In genomic region chr11:19785110-19785509, GRCm38 (mm10) we compare ENCODE assay signal across 27 mouse cellular contexts.
A peak's percentile ranks its signal among the peaks of the same experiment; 100 is the strongest.
DNase-seq lines count a peak whose midpoint lies in the region; ATAC-seq lines count a peak whose summit lies in the region.
"Had no signal": no experiment of that assay in that cellular context is flagged by ENCODE, and none has a peak within 500 bp of the region (broad histone marks: within the 10 kb centered on the region; RNA-seq: fewer than 3 reads in every experiment).

No protein-coding gene starts in this region.

- no peak overlapping the region for H3K4me3 ChIP-seq in hindbrain, embryonic 16.5 days (ENCODE audit: low read length)
- no peak overlapping the region for H3K4me3 ChIP-seq in hindbrain, embryonic 14.5 days (replicated peaks; ENCODE audit: low read length)
- H3K4me3 ChIP-seq: heart, embryonic 13.5 days; hindbrain, embryonic 13.5 days; intestine, embryonic 15.5 days; layer of hippocampus, adult 2 months; midbrain, embryonic 15.5 days; neural tube, embryonic 12.5 days had no signal

- peak; percentile 70; the same call in 1 of the 2 replicates for ATAC-seq in hindbrain, embryonic 16.5 days
- no peak for ATAC-seq in hindbrain, embryonic 14.5 days (ENCODE audit: low FRiP score)
- ATAC-seq: activated CD4-positive, CD25-positive, alpha-beta regulatory T cell, adult 4 months; intestine, embryonic 15.5 days; liver, postnatal 0 days; lung, postnatal 0 days; midbrain, embryonic 15.5 days had no signal

- no peak overlapping the region for H3K9ac ChIP-seq in hindbrain, embryonic 16.5 days (ENCODE audit: low read depth, low read length)
- no peak overlapping the region for H3K9ac ChIP-seq in hindbrain, embryonic 14.5 days
- H3K9ac ChIP-seq: heart, embryonic 13.5 days; hindbrain, embryonic 13.5 days; intestine, embryonic 15.5 days; liver, postnatal 0 days; midbrain, embryonic 15.5 days; neural tube, embryonic 12.5 days had no signal

- H3K36me3 ChIP-seq in hindbrain, embryonic 16.5 days (ENCODE audit: control insufficient read depth, insufficient read depth, low read length): no peaks in the 10 kb centered on the region
- no peaks in the 10 kb centered on the region for H3K36me3 ChIP-seq in hindbrain, embryonic 14.5 days (replicated peaks; ENCODE audit: control insufficient read depth, insufficient read depth)
- H3K36me3 ChIP-seq: heart, embryonic 13.5 days; hindbrain, embryonic 13.5 days; intestine, embryonic 15.5 days; midbrain, embryonic 15.5 days; neural tube, embryonic 12.5 days had no signal

- WGBS in hindbrain, embryonic 16.5 days: 64% methylated on average over 14 of the region's 14 CpGs
- 62% methylated on average over 14 of the region's 14 CpGs for WGBS in hindbrain, embryonic 14.5 days

- no peaks in the 10 kb centered on the region for H3K9me3 ChIP-seq in hindbrain, embryonic 16.5 days (ENCODE audit: control insufficient read depth, low read length)
- H3K9me3 ChIP-seq in hindbrain, embryonic 14.5 days (ENCODE audit: control insufficient read depth, low read length): no peaks in the 10 kb centered on the region
- H3K9me3 ChIP-seq: heart, embryonic 13.5 days; hindbrain, embryonic 13.5 days; intestine, embryonic 15.5 days; midbrain, embryonic 15.5 days; neural tube, embryonic 12.5 days had no signal

- H3K27me3 ChIP-seq in hindbrain, embryonic 16.5 days (replicated peaks; ENCODE audit: control insufficient read depth, insufficient read depth, low read length): no peaks in the 10 kb centered on the region
- no peaks in the 10 kb centered on the region for H3K27me3 ChIP-seq in hindbrain, embryonic 14.5 days (ENCODE audit: control insufficient read depth, insufficient read depth, low read length)
- H3K27me3 ChIP-seq: hindbrain, embryonic 13.5 days; intestine, embryonic 15.5 days; midbrain, embryonic 15.5 days; neural tube, embryonic 12.5 days had no signal

- DNase-seq in cerebellum, postnatal 25 days: peak; percentile 34 to 42
- DNase-seq in cerebellum, postnatal 36 days: no peak
- DNase-seq in hindbrain, embryonic 14.5 days (ENCODE audit: low spot score): no peak
- DNase-seq in forelimb bud, embryonic 11.5 days (ENCODE audit: low read depth, low spot score): peak; percentile 51
- DNase-seq in right cerebral cortex, postnatal 10 days (ENCODE audit: low spot score in 2 of 2): no peak
- DNase-seq in layer of hippocampus, postnatal 36 days: no peak
- DNase-seq: adrenal gland, adult 8-10 months; B cell, adult 2 months; cerebellum, adult 9-11 months; gastrocnemius, postnatal 10 days; kidney, adult 9 months; kidney, postnatal 14 days; liver, postnatal 0 days; right cerebral cortex, postnatal 25 days; spleen, adult 18-20 months; thymus, postnatal 14 days had no signal

- no peaks in the 10 kb centered on the region for H3K4me1 ChIP-seq in hindbrain, embryonic 16.5 days (ENCODE audit: control insufficient read depth, insufficient read depth, low read depth, low read length)
- no peaks in the 10 kb centered on the region for H3K4me1 ChIP-seq in hindbrain, embryonic 14.5 days (replicated peaks; ENCODE audit: control insufficient read depth, insufficient read depth, low read length)
- H3K4me1 ChIP-seq: hindbrain, embryonic 13.5 days; intestine, embryonic 15.5 days; midbrain, embryonic 15.5 days; neural tube, embryonic 12.5 days had no signal

- no peak overlapping the region for H3K27ac ChIP-seq in hindbrain, embryonic 16.5 days (ENCODE audit: low read depth, low read length)
- H3K27ac ChIP-seq in hindbrain, embryonic 14.5 days: no peak overlapping the region
- H3K27ac ChIP-seq: heart, embryonic 13.5 days; hindbrain, embryonic 13.5 days; intestine, embryonic 15.5 days; layer of hippocampus, adult 2 months; macrophage; midbrain, embryonic 15.5 days; neural tube, embryonic 12.5 days had no signal

- peak overlapping the region; percentile 10 for H3K4me2 ChIP-seq in hindbrain, embryonic 16.5 days (ENCODE audit: low read length)
- no peak overlapping the region for H3K4me2 ChIP-seq in hindbrain, embryonic 14.5 days (replicated peaks)
- H3K4me2 ChIP-seq: heart, embryonic 13.5 days; hindbrain, embryonic 13.5 days; intestine, embryonic 15.5 days; liver, embryonic 11.5 days; midbrain, embryonic 15.5 days; neural tube, embryonic 12.5 days had no signal

Comparison
In these comparisons a context has a peak if more than half of its experiments do, and no peak if none do; other contexts are left out.
1. DNase-seq: peak in cerebellum, postnatal 25 days (2 of 2) and forelimb bud, embryonic 11.5 days (single experiment); none in cerebellum, postnatal 36 days (0 of 2), hindbrain, embryonic 14.5 days (single experiment), right cerebral cortex, postnatal 10 days (0 of 2) and layer of hippocampus, postnatal 36 days (0 of 2).